Mouse (Mus musculus) CH12.LX (cell line): ENCODE data around the gene Fam3c. TPM values are rescaled to one million over a fixed set of nuclear protein-coding genes. Genes with fewer than 3 reads are reported as not detected.

Source experiments
- DNase-seq: peaks from one replicate; pipeline ENCODE4 v3.0.0-alpha.2; 2013; ENCODE audit errors: extremely low read depth
- H3K27ac ChIP-seq: 2 replicates; pipeline ENCODE4 v1.5.1; 2012; ENCODE audit warnings: low read depth, mild to moderate bottlenecking, control low read depth, moderate library complexity; ENCODE audit not compliant: insufficient read depth
- H3K27me3 ChIP-seq: replicated peaks from 2 replicates; pipeline ENCODE3; 2012; ENCODE audit warnings: inconsistent platforms
- H3K36me3 ChIP-seq, 2 experiments: replicated peaks in 1 of 2; 2 replicates each; pipeline versions ENCODE3 to v1.6.1; 2012; ENCODE audit warnings: inconsistent platforms in 1 of 2, low read length in 1 of 2, mild to moderate bottlenecking in 1 of 2, mixed read lengths in 1 of 2, moderate library complexity in 1 of 2; ENCODE audit not compliant: control insufficient read depth in 1 of 2, insufficient read depth in 1 of 2
- H3K4me1 ChIP-seq, 2 experiments: 2 replicates each; pipeline ENCODE4 v1.6.1; 2012; ENCODE audit warnings: inconsistent platforms in 1 of 2, moderate library complexity in 1 of 2; ENCODE audit not compliant: insufficient read depth in 2 of 2, control insufficient read depth in 1 of 2
- H3K4me2 ChIP-seq: 2 replicates; pipeline ENCODE4 v1.6.1; 2012; ENCODE audit warnings: low read depth, mild to moderate bottlenecking, control low read depth; ENCODE audit not compliant: poor library complexity, insufficient read depth, severe bottlenecking
- H3K4me3 ChIP-seq, 3 experiments: fragments of 150-350 bp in 1 of 3; sonication (generic) in 1 of 3; replicated peaks in 1 of 3; 2 replicates each; pipeline versions ENCODE3 to v1.5.1; 2011 to 2012; ENCODE audit warnings: low read depth in 2 of 3, low read length in 2 of 3, mild to moderate bottlenecking in 2 of 3, moderate library complexity in 2 of 3, control low read depth in 1 of 3, improper control_type of control experiment in 1 of 3, inconsistent platforms in 1 of 3, mixed read lengths in 1 of 3; ENCODE audit not compliant: poor library complexity in 1 of 3
- H3K79me2 ChIP-seq: replicated peaks from 2 replicates; pipeline ENCODE4 v1.6.1; 2012; ENCODE audit warnings: mild to moderate bottlenecking, moderate library complexity; ENCODE audit not compliant: control insufficient read depth, poor library complexity, insufficient read depth, severe bottlenecking; ENCODE audit errors: extremely low read depth
- H3K9ac ChIP-seq: 2 replicates; pipeline ENCODE4 v1.6.1; 2012; ENCODE audit warnings: low read depth, mild to moderate bottlenecking, control low read depth, moderate library complexity; ENCODE audit not compliant: insufficient read depth
- H3K9me3 ChIP-seq: replicated peaks from 2 replicates; pipeline ENCODE3; 2012; ENCODE audit warnings: low read length, inconsistent platforms, mixed read lengths
- ELF1 ChIP-seq: IDR thresholded peaks from 2 replicates; pipeline ENCODE4 v1.6.1; 2014; ENCODE audit warnings: low read depth, mild to moderate bottlenecking, inconsistent platforms, low read length, improper control_type of control experiment
- EP300 ChIP-seq: IDR thresholded peaks from 2 replicates; pipeline ENCODE4 v1.6.1; 2011; ENCODE audit warnings: low read length, improper control_type of control experiment
- ETS1 ChIP-seq: conservative IDR thresholded peaks from 2 replicates; pipeline ENCODE4 v1.6.1; 2012; ENCODE audit warnings: low read depth, mild to moderate bottlenecking, inconsistent platforms, low read length, improper control_type of control experiment, moderate library complexity
- GABPA ChIP-seq: IDR thresholded peaks from 2 replicates; pipeline ENCODE4 v1.6.1; 2012; ENCODE audit warnings: low read depth, low read length, improper control_type of control experiment, inconsistent platforms; ENCODE audit not compliant: insufficient replicate concordance
- JUN ChIP-seq: IDR thresholded peaks from 2 replicates; pipeline ENCODE4 v1.6.1; 2011; ENCODE audit warnings: low read depth, mild to moderate bottlenecking, low read length, improper control_type of control experiment, moderate library complexity; ENCODE audit not compliant: insufficient read depth
- KAT2A ChIP-seq: IDR thresholded peaks from 2 replicates; pipeline ENCODE4 v1.6.1; 2012; ENCODE audit warnings: low read length, improper control_type of control experiment, inconsistent platforms; ENCODE audit not compliant: insufficient replicate concordance
- MAFK ChIP-seq: IDR thresholded peaks from 2 replicates; pipeline ENCODE4 v1.6.1; 2011; ENCODE audit warnings: low read length, improper control_type of control experiment; ENCODE audit not compliant: insufficient replicate concordance
- MAX ChIP-seq: IDR thresholded peaks from 2 replicates; pipeline ENCODE4 v1.6.1; 2011; ENCODE audit warnings: low read length, improper control_type of control experiment
- MAZ ChIP-seq: IDR thresholded peaks from 2 replicates; pipeline ENCODE4 v1.6.1; 2012; ENCODE audit warnings: low read depth, mild to moderate bottlenecking, inconsistent platforms, low read length, improper control_type of control experiment, moderate library complexity
- MEF2A ChIP-seq: IDR thresholded peaks from 2 replicates; pipeline ENCODE4 v1.6.1; 2014; ENCODE audit warnings: low read depth, mild to moderate bottlenecking, inconsistent platforms, low read length, improper control_type of control experiment, borderline replicate concordance
- NELFE ChIP-seq: IDR thresholded peaks from 2 replicates; pipeline ENCODE4 v1.6.1; 2011; ENCODE audit warnings: low read depth, low read length, improper control_type of control experiment
- NRF1 ChIP-seq: IDR thresholded peaks from 2 replicates; pipeline ENCODE4 v1.6.1; 2014; ENCODE audit warnings: low read depth, mild to moderate bottlenecking, inconsistent platforms, low read length, improper control_type of control experiment, moderate library complexity
- POLR2AphosphoS2 ChIP-seq: IDR thresholded peaks from 2 replicates; pipeline ENCODE4 v1.6.1; 2011; ENCODE audit warnings: low read depth, low read length, improper control_type of control experiment
- RAD21 ChIP-seq: IDR thresholded peaks from 2 replicates; pipeline ENCODE4 v1.6.1; 2011; ENCODE audit warnings: low read depth, mild to moderate bottlenecking, low read length, improper control_type of control experiment, moderate library complexity
- RCOR1 ChIP-seq: conservative IDR thresholded peaks from 2 replicates; pipeline ENCODE4 v1.6.1; 2012; ENCODE audit warnings: low read depth, mild to moderate bottlenecking, inconsistent platforms, low read length, improper control_type of control experiment
- SIN3A ChIP-seq: IDR thresholded peaks from 2 replicates; pipeline ENCODE4 v1.6.1; 2012; ENCODE audit warnings: low read length, improper control_type of control experiment, inconsistent platforms
- UBTF ChIP-seq: IDR thresholded peaks from 2 replicates; pipeline ENCODE4 v1.6.1; 2012; ENCODE audit warnings: low read depth, mild to moderate bottlenecking, inconsistent platforms, low read length, improper control_type of control experiment, moderate library complexity
- ZC3H11A ChIP-seq: IDR thresholded peaks from 2 replicates; pipeline ENCODE4 v1.6.1; 2012; ENCODE audit warnings: low read depth, mild to moderate bottlenecking, inconsistent platforms, low read length, improper control_type of control experiment
- ZKSCAN1 ChIP-seq: IDR thresholded peaks from 2 replicates; pipeline ENCODE4 v1.6.1; 2012; ENCODE audit warnings: low read depth, inconsistent platforms, low read length, improper control_type of control experiment, borderline replicate concordance
- ZMIZ1 ChIP-seq: IDR thresholded peaks from 2 replicates; pipeline ENCODE4 v1.6.1; 2012; ENCODE audit warnings: low read depth, mild to moderate bottlenecking, inconsistent platforms, low read length, improper control_type of control experiment
- dilution Hi-C: fragments of 300-500 bp; cut with MboI; formaldehyde crosslinking; loops from 2 replicates; pipeline ENCODE4 v1.14.3; 2020; ENCODE audit warnings: low sequenced_read_pairs; ENCODE audit not compliant: extremely low pct_unique_long_range_greater_than_20kb, extremely low pct_ligation_motif_present
- in situ Hi-C: fragments of 300-500 bp; cut with MboI; formaldehyde crosslinking; loops from 3 replicates; pipeline ENCODE4 v1.14.3; 2019; ENCODE audit warnings: low sequenced_read_pairs, low pct_ligation_motif_present, low pct_unique_long_range_greater_than_20kb, mixed read lengths
- polyA plus RNA-seq: library from polyadenylated mRNA; unstranded; fragments of >175 nt; gene quantifications from 2 replicates; pipeline ENCODE4 v1.2.1, GENCODE M21; 2012; ENCODE audit warnings: low read depth; ENCODE audit not compliant: insufficient read length
- total RNA-seq, 2 experiments: library from RNA; depleted of rRNA; stranded (reverse); fragments of 300-350 nt in 1 of 2; fragments of >200 nt in 1 of 2; gene quantifications; 2 replicates each; pipeline ENCODE4 v1.2.3; 2012 to 2014

Gene Fam3c
- total and polyA plus RNA-seq, 3 experiments: 61.9 to 155 (median 95.9) TPM

DNA sequence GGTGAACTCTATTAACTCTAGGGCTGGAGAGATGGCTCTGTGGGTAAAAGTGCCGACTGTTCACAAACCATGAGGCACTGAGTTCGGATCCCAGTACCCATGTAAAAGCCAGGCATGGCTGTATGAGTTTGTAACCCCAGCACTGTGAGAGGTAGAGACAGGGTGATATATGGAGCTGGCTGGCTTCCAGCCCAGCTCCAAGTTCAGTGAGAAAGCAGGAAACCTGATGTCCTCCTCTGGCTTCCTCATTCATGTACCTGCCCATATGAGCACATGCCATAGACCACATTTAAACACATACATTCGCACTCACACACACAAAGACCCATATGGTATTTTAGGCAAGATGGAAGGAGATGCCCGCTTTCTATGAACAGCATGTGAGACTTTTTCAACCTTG is 73.6 kb downstream of the Fam3c start:
- Histone ChIP-seq H3K9me3 (no peaks in the 10 kb centered on the region), H3K36me3 (no peaks in the 10 kb centered on the region), H3K79me2 (no peaks in the 10 kb centered on the region)
- in situ Hi-C loops: loop anchor here (10.0 kb wide), 1 partner anchor 148 kb away; no protein-coding TSS in a partner anchor
- TF ChIP-seq RCOR1: no peak
- no peak for TF ChIP-seq POLR2AphosphoS2
- TF ChIP-seq UBTF: no peak
- no peak for TF ChIP-seq ETS1
- no peak for TF ChIP-seq RAD21
- TF ChIP-seq JUN: no peak
- no peak for TF ChIP-seq NRF1
- no peak for TF ChIP-seq EP300
- TF ChIP-seq KAT2A: no peak
- no peak for TF ChIP-seq ZKSCAN1
- no peak for TF ChIP-seq MAZ
- no peak for TF ChIP-seq ELF1
- TF ChIP-seq MEF2A: no peak
- TF ChIP-seq, all 38 proteins: peak for 0
- dilution Hi-C loops: no loop called here
- Histone ChIP-seq H3K27me3 (no peaks in the 10 kb centered on the region), H3K9ac (no peak overlapping the region), H3K4me2 (no peak overlapping the region), H3K27ac (no peak overlapping the region), H3K4me1 (peaks cover 11 to 18% of the 10 kb centered on the region in 2 experiments; a peak in 3 of 4 replicates), H3K4me3 (no peak overlapping the region)
- no peak for DNase-seq

DNA sequence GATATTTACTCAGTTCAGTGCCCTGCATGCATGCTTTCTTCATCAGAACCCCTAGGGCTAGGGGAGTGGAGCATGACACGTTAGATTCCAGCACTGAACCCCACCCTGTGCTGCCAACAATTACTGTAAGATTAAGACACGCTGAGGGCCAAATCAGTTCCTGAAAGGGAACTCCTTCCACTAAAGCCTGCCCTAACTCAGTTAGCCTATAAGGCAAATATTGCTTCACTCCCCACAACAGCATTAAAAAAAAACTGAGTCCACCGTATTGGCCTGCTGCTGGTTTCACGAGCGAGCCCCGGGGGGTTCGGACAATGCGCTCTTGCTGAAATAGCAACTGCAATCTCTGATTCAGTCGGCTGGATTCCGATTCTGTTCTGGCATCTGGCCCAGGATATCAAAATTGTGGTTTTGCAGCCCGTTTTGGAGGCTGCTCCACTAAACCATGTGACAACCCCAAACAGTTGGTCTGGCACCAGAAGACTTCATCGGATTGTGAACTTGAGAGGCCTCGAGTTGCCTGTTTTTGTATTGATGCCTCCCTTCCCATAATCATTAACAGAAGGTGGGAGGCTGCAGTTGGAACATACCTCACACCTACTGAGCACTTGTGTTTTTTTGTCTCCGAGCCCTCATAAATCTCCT is 75.7 kb downstream of the Fam3c start:
- no peaks in the 10 kb centered on the region for H3K27me3 ChIP-seq
- no peaks in the 10 kb centered on the region for H3K79me2 ChIP-seq
- H3K9me3 ChIP-seq: no peaks in the 10 kb centered on the region
- dilution Hi-C loops: no loop called here
- no peak for TF ChIP-seq ELF1
- no peak for TF ChIP-seq GABPA
- TF ChIP-seq ETS1: no peak
- no peak for TF ChIP-seq ZMIZ1
- no peak for TF ChIP-seq RCOR1
- TF ChIP-seq MAFK: no peak
- no peak for TF ChIP-seq SIN3A
- no peak for TF ChIP-seq MAX
- TF ChIP-seq NELFE: no peak
- no peak for TF ChIP-seq EP300
- TF ChIP-seq ZC3H11A: no peak
- no peak for TF ChIP-seq ZKSCAN1
- no peak for TF ChIP-seq POLR2AphosphoS2
- no peak for TF ChIP-seq UBTF
- in situ Hi-C loops: loop anchor here (10.0 kb wide), 1 partner anchor 146 kb away; no protein-coding TSS in a partner anchor
- H3K4me1 ChIP-seq: peaks cover 7 to 11% of the 10 kb centered on the region in 2 experiments; a peak in 3 of 4 replicates
- H3K27ac ChIP-seq: no peak overlapping the region
- no peak overlapping the region for H3K9ac ChIP-seq
- H3K4me2 ChIP-seq: no peak overlapping the region
- H3K36me3 ChIP-seq: no peaks in the 10 kb centered on the region
- H3K4me3 ChIP-seq: no peak overlapping the region
- DNase-seq: no peak
